Mouse (Mus musculus) bone marrow, adult 2 months (tissue): ENCODE data around the gene Gstm2.

Source experiments
- CTCF ChIP-seq: fragments of 200-500 bp; IDR thresholded peaks from 2 replicates; pipeline ENCODE4 v1.5.1; 2011; ENCODE audit warnings: low read length, control low read depth; ENCODE audit not compliant: control insufficient read depth, insufficient read depth
- POLR2A ChIP-seq: fragments of 200-500 bp; IDR thresholded peaks from 2 replicates; pipeline ENCODE4 v1.6.1; 2011; ENCODE audit warnings: low read depth, mild to moderate bottlenecking, control low read depth, low read length, borderline replicate concordance; ENCODE audit not compliant: control insufficient read depth

- TF ChIP-seq POLR2A, result no peak
- TF ChIP-seq CTCF, result no peak
These were observed 17.4 kb downstream of the Gstm2 start, which contains the start of gene Gstm3 for GRCm38 (mm10) chr3:107968724-107969395.
